Mouse (Mus musculus) CD4-positive, CD25-positive, alpha-beta regulatory T cell, adult 4 months (primary cell): Measurements from ENCODE around the gene Hibadh. TPM values are rescaled to one million over a fixed set of nuclear protein-coding genes. Genes with fewer than 3 reads are reported as not detected.

Experiments used
- ATAC-seq: one replicate; pipeline ENCODE4 v1.8.0; 2017
- polyA plus RNA-seq, 2 experiments: library from polyadenylated mRNA; unstranded; fragments of 100-300 nt; shearing (Covaris generic); gene quantifications; one replicate each; pipeline ENCODE4 v1.2.1; 2017

Hibadh gene
- polyA plus RNA-seq, 2 experiments from 2014 or later = 42.2 to 43.0 TPM

DNA sequence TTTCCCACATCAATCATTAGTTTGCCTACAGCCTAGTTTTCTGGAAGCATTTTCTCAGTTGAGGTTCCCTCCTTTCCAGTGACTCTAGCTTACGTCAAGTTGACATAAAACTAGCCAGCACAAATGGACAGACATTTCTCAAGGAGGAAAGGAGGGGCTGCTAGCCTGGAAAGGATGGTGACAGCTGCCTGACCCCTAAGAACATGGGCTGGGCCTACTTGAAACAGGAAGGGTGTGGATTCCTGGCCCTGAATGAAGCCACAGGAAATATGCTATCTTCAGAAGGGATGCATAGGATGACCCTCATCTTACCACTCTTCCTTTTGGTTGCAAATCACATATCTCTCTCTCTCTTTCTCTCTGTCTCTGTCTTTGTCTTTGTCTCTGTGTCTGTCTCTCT lies 138.7 kb downstream of the Hibadh start:
- no peak for ATAC-seq

Other genes with a start within 250 kb of the Hibadh start
- gene Tax1bp1, start 73.3 kb upstream of the Hibadh start, polyA plus RNA-seq = 100 to 1,000 TPM; 217 to 262 TPM